Mouse (Mus musculus): ENCODE measurements around the gene Cand2. TPM values are rescaled to one million over a fixed set of nuclear protein-coding genes. Genes with fewer than 3 reads are reported as not detected.

Cand2 gene
- polyA plus RNA-seq, 1 experiment, result 3.4 TPM

DNA sequence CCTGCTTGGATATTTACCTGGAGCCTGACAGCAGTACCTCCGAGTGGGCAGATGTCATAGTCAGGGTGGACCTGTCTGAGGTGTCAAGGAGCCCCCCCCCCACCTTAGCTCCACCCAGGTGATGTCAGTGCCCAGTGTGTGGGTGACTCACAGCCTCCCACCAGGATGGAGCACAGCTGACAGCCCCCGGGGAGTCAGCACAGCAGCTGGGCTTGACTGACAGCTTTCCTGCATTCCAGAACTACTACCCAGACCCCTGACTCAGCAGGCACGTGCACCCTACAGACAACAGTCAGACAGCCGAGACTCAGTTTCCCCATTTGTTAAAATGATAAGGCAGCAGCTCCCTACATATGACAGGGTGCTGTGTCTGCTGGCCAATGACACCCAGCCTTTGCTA is 13.4 kb upstream of the Cand2 start:
- H3K27me3 ChIP-seq (ENCODE audit: control insufficient read depth, insufficient read depth, low read length), result no peaks in the 10 kb centered on the region
- TF ChIP-seq CTCF (IDR thresholded peaks at IDR 0.05; ENCODE audit: extremely low read depth, insufficient read depth, insufficient read length, insufficient replicate concordance) (no peak), POLR2A (IDR thresholded peaks at IDR 0.05; ENCODE audit: low read depth, low read length) (no peak)
- 56% methylated on average over 4 of the region's 4 CpGs for WGBS
- no peak overlapping the region for H3K27ac ChIP-seq (ENCODE audit: insufficient read depth, low read length)
- no peak overlapping the region for H3K4me3 ChIP-seq (ENCODE audit: extremely low read depth, insufficient read depth, insufficient read length)
- H3K4me1 ChIP-seq (ENCODE audit: control insufficient read depth, insufficient read depth, insufficient read length), result peaks cover 9% of the 10 kb centered on the region; the same call in 1 of the 2 replicates
- no peaks in the 10 kb centered on the region for H3K36me3 ChIP-seq (ENCODE audit: control insufficient read depth, insufficient read depth, low read length)
- DNase-seq (ENCODE audit: low read depth in 1 of 2, low spot score in 2 of 2), result no peak

DNA sequence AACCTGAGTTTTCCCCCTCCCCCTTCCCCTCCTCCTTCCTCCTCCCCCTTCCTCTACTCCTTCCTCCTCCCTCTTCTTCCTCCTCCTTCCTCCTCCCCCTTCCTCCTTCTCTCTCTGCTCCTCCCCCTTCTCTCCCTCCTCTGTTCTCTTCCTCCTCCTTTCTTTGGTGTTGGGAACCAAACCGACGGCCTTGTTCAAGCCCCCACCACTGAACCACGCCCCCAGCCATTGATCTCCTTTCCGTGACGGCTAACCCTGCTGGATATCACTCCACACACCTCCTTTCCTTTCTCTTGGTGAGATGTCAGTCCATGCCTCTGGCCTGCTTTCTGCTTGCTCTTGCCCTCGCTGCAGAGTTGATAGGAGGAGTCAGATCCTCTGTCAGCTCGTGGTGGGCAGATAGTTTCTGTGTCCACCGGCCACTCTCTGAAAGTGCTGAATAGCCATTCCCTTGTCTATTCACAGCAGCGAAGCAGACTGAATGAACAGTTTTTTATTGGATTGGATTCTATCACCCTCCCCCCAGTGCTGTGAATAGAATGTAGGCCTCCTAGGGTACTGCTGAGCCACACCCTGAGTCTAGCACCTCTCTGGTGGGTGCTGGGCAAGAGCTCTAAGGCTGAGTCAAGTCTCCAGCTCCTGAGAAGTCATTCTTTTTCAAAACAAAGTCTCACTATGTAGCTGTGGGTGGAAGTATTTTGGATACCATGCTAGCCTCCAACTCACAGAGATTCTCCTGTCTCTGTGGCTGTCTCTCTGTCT is 12.2 kb upstream of the Cand2 start, which contains the start of gene Tmem40:
Gene Tmem40, minus strand, starts transcription at position 416 of the 762 bp plus-strand sequence.
- TF ChIP-seq POLR2A (IDR thresholded peaks at IDR 0.05; ENCODE audit: low read depth, low read length) (no peak), CTCF (IDR thresholded peaks at IDR 0.05; ENCODE audit: extremely low read depth, insufficient read depth, insufficient read length, insufficient replicate concordance) (no peak)
- H3K27ac ChIP-seq (ENCODE audit: insufficient read depth, low read length), result no peak within 1 kb of the TSS

DNA sequence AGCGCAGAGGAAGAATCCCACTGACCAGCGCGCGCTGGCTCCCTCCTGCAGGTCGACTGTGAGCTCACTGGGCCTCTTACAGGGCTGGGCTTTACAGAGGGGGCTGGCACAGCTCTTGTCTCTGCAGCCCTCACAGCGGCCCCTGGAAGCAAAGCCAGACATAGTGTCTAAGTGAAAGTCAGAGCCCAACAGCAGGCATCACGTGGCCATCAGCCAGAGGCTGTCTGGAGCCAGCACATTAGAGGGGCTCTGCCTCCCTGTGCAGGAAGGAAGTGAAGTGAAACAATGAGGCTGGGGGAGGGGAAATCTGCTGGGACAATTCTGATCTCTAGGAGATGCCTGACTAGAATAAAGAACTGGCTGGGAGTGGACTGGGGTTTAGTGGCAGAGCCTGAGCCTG is 10.2 kb upstream of the Cand2 start:
- Histone ChIP-seq H3K27me3 (ENCODE audit: control insufficient read depth, insufficient read depth, low read length) (no peaks in the 10 kb centered on the region), H3K4me3 (ENCODE audit: extremely low read depth, insufficient read depth, insufficient read length) (no peak overlapping the region), H3K27ac (ENCODE audit: insufficient read depth, low read length) (no peak overlapping the region; the same call in 1 of the 2 replicates), H3K36me3 (ENCODE audit: control insufficient read depth, insufficient read depth, low read length) (no peaks in the 10 kb centered on the region), H3K4me1 (ENCODE audit: control insufficient read depth, insufficient read depth, insufficient read length) (peaks cover 8% of the 10 kb centered on the region; the same call in 1 of the 2 replicates)
- DNase-seq (ENCODE audit: low read depth in 1 of 2, low spot score in 2 of 2), result no peak
- TF ChIP-seq POLR2A (IDR thresholded peaks at IDR 0.05; ENCODE audit: low read depth, low read length), result no peak
- 14% methylated on average over 7 of the region's 7 CpGs for WGBS

More for the DNA sequence above, 12.2 kb upstream of the Cand2 start, which contains the start of gene Tmem40:
- peaks cover 9% of the 10 kb centered on the region; the same call in 1 of the 2 replicates for H3K4me1 ChIP-seq (ENCODE audit: control insufficient read depth, insufficient read depth, insufficient read length)
- H3K27me3 ChIP-seq (ENCODE audit: control insufficient read depth, insufficient read depth, low read length), result no peaks in the 10 kb centered on the region
- no peaks in the 10 kb centered on the region for H3K36me3 ChIP-seq (ENCODE audit: control insufficient read depth, insufficient read depth, low read length)
- WGBS, result 13% methylated on average over 9 of the region's 9 CpGs
- no peak within 1 kb of the TSS for H3K4me3 ChIP-seq (ENCODE audit: extremely low read depth, insufficient read depth, insufficient read length)
- no peak for DNase-seq (ENCODE audit: low read depth in 1 of 2, low spot score in 2 of 2)

DNA sequence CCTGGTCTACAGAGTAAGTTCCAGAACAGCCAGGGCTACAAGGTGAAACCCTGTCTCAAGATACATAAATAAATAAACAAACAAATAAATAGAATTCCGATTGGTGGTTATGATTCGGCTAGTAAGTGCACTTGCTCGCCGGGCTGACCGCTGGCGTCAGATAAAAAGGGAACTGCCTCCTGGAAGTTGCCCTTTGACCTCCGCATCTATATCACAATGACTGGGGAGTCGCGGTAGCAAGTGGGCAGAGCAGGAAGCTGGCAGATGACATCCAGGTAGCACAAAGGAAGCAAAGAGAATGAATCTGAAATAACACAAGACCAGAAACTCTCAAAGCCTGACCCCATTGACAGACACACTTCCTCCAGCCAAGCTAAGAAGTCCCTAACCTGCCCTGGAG is 7.0 kb upstream of the Cand2 start:
- Histone ChIP-seq H3K27ac (ENCODE audit: insufficient read depth, low read length) (no peak overlapping the region), H3K4me3 (ENCODE audit: extremely low read depth, insufficient read depth, insufficient read length) (no peak overlapping the region), H3K4me1 (ENCODE audit: control insufficient read depth, insufficient read depth, insufficient read length) (no peaks in the 10 kb centered on the region), H3K36me3 (ENCODE audit: control insufficient read depth, insufficient read depth, low read length) (no peaks in the 10 kb centered on the region), H3K27me3 (ENCODE audit: control insufficient read depth, insufficient read depth, low read length) (no peaks in the 10 kb centered on the region)
- TF ChIP-seq POLR2A (IDR thresholded peaks at IDR 0.05; ENCODE audit: low read depth, low read length), result no peak
- TF ChIP-seq CTCF (IDR thresholded peaks at IDR 0.05; ENCODE audit: extremely low read depth, insufficient read depth, insufficient read length, insufficient replicate concordance), result no peak
- DNase-seq (ENCODE audit: low read depth in 1 of 2, low spot score in 2 of 2), result no peak
- WGBS, result 63% methylated on average over 9 of the region's 9 CpGs

GRCm38 (mm10) chr6:115768207-115768606 is 6.1 kb upstream of the Cand2 start:
- WGBS, result 45% methylated on average over 4 of the region's 4 CpGs
- H3K4me3 ChIP-seq (ENCODE audit: extremely low read depth, insufficient read depth, insufficient read length), result no peak overlapping the region
- DNase-seq (ENCODE audit: low read depth in 1 of 2, low spot score in 2 of 2), result no peak
- no peak for TF ChIP-seq POLR2A (IDR thresholded peaks at IDR 0.05; ENCODE audit: low read depth, low read length)
- TF ChIP-seq CTCF (IDR thresholded peaks at IDR 0.05; ENCODE audit: extremely low read depth, insufficient read depth, insufficient read length, insufficient replicate concordance), result no peak
- H3K27ac ChIP-seq (ENCODE audit: insufficient read depth, low read length), result no peak overlapping the region
- no peaks in the 10 kb centered on the region for H3K27me3 ChIP-seq (ENCODE audit: control insufficient read depth, insufficient read depth, low read length)
- H3K36me3 ChIP-seq (ENCODE audit: control insufficient read depth, insufficient read depth, low read length), result no peaks in the 10 kb centered on the region
- no peaks in the 10 kb centered on the region for H3K4me1 ChIP-seq (ENCODE audit: control insufficient read depth, insufficient read depth, insufficient read length)

DNA sequence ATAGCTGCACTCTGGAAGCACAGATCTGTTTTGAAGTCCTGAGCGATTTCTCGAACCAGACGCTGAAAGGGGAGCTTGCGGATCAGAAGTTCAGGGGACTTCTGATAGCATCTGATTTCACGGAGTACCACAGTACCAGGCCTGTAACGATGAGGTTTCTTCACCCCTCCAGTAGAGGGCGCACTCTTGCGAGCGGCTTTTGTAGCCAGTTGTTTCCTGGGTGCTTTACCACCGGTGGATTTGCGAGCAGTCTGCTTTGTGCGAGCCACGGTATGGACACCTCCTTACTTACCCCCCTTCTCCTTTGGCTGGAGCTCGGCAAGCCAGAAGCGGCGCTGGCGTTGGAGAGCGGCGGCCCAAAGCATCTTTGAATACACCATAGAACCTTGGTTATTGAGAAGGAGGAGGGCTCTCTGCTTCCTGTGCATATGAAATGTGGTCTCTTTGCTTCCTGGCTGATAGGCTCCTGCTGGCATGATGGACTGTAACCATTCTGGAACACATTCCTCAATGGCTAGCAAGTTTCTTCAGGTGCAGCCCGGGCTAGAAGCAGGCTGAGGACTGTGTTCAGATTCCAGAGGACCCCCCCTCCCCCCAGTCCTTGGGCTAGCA is 4.2 kb upstream of the Cand2 start:
- no peak for DNase-seq (ENCODE audit: low read depth in 1 of 2, low spot score in 2 of 2)
- no peaks in the 10 kb centered on the region for H3K36me3 ChIP-seq (ENCODE audit: control insufficient read depth, insufficient read depth, low read length)
- no peak overlapping the region for H3K27ac ChIP-seq (ENCODE audit: insufficient read depth, low read length)
- 60% methylated on average over 20 of the region's 20 CpGs for WGBS
- H3K4me3 ChIP-seq (ENCODE audit: extremely low read depth, insufficient read depth, insufficient read length), result no peak overlapping the region
- no peaks in the 10 kb centered on the region; the same call in 1 of the 2 replicates for H3K4me1 ChIP-seq (ENCODE audit: control insufficient read depth, insufficient read depth, insufficient read length)
- TF ChIP-seq POLR2A (IDR thresholded peaks at IDR 0.05; ENCODE audit: low read depth, low read length) (no peak), CTCF (IDR thresholded peaks at IDR 0.05; ENCODE audit: extremely low read depth, insufficient read depth, insufficient read length, insufficient replicate concordance) (no peak)
- no peaks in the 10 kb centered on the region for H3K27me3 ChIP-seq (ENCODE audit: control insufficient read depth, insufficient read depth, low read length)

GRCm38 (mm10) chr6:115770852-115771251 is 3.5 kb upstream of the Cand2 start:
- Histone ChIP-seq H3K4me1 (ENCODE audit: control insufficient read depth, insufficient read depth, insufficient read length) (no peaks in the 10 kb centered on the region; the same call in 1 of the 2 replicates), H3K27me3 (ENCODE audit: control insufficient read depth, insufficient read depth, low read length) (no peaks in the 10 kb centered on the region), H3K4me3 (ENCODE audit: extremely low read depth, insufficient read depth, insufficient read length) (no peak overlapping the region), H3K27ac (ENCODE audit: insufficient read depth, low read length) (no peak overlapping the region), H3K36me3 (ENCODE audit: control insufficient read depth, insufficient read depth, low read length) (no peaks in the 10 kb centered on the region)
- 89% methylated on average over 4 of the region's 4 CpGs for WGBS
- no peak for DNase-seq (ENCODE audit: low read depth in 1 of 2, low spot score in 2 of 2)
- TF ChIP-seq POLR2A (IDR thresholded peaks at IDR 0.05; ENCODE audit: low read depth, low read length) (no peak), CTCF (IDR thresholded peaks at IDR 0.05; ENCODE audit: extremely low read depth, insufficient read depth, insufficient read length, insufficient replicate concordance) (no peak)
